Mouse (Mus musculus) B cell, adult 62 days (primary cell): ENCODE data around the gene Olfr1133. TPM values are rescaled to one million over a fixed set of nuclear protein-coding genes. Genes with fewer than 3 reads are reported as not detected.

Source experiments
- total RNA-seq: library from RNA; stranded (reverse); gene quantifications from 4 replicates; pipeline ENCODE4 v1.2.4, GENCODE M21; 2023

Olfr1133 gene
- total RNA-seq, result not detected in 4 replicates

DNA sequence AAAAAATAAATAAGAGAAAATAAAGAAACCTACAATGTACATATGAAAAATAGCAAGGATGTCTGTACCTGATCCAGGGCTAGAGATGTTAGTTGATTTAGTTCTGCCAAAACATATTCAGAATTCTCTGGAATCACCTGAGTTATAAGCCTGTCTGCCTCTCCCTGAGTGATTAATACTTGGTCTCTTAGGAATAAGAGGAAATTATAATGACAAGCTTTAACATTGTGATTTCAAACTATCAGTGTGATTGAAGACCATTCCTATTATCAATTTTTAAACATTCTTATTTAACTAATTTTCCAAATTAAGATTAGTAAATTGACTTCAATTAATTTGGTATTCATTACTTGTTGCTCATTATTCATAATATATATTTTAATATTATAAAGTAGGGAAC is at the start of gene Olfr1133:
Gene Olfr1133, minus strand, starts transcription at position 101 of the 400 bp plus-strand sequence.

DNA sequence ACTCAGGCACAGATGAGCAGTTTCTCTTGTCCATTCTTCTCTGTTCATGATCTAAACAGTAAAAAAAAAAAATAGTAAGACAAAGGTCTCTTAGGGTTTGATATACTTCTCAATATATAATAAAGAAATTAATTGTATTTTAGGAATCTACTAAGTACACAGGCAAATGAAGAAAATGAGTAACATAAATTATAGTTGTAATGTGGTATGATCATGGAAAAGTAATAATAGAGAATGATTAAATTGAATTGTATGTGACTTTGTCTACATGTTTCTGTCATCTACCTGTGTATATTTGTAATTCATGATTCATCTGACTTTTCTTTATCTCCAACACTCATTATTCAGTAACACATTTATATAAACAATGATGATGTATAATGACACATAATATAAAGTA is 46.7 kb upstream of the Olfr1133 start, which contains the start of gene Olfr1136:
Gene Olfr1136, minus strand, starts transcription at position 101 of the 400 bp plus-strand sequence.

DNA sequence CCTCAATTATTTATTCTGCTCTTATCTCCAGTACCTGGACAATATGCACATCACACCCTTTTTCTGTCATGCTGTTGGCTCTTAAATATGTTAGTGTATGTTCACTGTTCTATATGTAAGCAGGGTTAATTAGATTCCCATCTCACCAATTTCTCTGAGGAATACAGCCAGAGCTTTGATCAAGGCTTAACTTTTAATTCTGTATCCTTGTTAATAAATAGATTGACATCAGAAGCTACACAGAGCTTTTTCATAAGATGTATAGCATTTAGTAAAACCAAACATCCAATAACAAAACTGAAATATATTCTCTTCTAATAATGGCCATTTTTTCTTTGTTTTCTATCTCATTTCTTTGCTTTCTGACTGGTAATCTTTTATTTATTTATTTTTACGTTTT is 26.4 kb upstream of the Olfr1133 start, which contains the start of gene Olfr1135:
Gene Olfr1135, minus strand, starts transcription at position 101 of the 400 bp plus-strand sequence.

DNA sequence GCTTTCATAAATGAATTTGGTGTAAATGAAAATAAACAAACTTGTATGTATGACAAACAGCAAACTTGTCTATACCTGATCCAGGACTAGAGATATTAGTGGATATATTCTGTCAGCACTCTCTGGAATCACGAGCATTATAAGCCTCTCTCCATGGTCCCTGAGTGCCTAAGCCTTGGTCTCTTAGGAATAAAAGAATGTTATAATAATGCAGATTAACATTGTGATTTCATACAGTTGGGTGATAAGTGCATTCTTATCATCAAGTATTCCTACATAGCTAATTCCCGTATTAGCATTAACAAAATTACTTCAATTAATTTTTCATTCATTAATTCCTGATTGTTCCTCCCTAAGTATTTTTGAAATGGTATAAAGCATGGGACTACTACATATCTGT is 11.2 kb upstream of the Olfr1133 start, which contains the start of gene Olfr1134:
Gene Olfr1134, minus strand, starts transcription at position 101 of the 400 bp plus-strand sequence.

DNA sequence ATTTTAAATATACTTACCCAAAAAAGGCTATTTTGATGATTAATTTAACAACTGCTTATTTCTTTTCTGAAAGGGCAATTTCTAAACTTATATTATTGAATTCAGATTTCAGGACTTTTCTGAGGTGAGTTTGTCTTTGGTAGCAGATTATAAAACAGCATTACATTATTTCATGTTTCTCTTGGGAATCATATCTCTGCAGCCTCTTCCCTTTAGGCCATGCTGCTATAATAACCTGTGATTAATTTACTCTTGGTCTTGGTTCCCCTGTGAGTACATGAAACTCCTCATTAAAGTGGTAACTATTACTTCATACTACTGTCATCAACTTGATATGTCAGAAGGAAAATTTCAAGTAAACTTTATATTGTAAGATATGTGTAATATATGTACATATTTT is 9.7 kb downstream of the Olfr1133 start, which contains the start of gene Olfr1132:
Gene Olfr1132, minus strand, starts transcription at position 101 of the 400 bp plus-strand sequence.

DNA sequence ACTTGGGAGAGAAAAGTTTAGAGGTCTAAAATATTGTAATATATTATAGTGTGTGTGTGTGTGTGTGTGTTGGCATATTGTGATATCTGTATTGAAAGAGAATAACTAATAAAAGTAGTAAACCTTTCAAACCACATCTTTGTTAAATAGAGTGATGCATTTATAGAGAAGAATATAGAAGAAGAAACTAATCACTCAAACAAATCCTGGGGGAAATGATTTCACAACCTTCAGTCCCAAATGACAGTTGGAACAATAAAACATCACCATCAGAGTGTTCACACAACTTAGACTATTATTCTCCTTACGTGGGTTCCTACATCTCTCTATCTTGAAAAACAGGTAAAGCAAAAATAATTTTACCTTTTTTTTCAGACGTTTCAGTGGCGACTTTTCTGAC is 20.4 kb downstream of the Olfr1133 start, which contains the start of gene Olfr1131:
Gene Olfr1131, plus strand, starts transcription at position 301 of the 400 bp plus-strand sequence.

DNA sequence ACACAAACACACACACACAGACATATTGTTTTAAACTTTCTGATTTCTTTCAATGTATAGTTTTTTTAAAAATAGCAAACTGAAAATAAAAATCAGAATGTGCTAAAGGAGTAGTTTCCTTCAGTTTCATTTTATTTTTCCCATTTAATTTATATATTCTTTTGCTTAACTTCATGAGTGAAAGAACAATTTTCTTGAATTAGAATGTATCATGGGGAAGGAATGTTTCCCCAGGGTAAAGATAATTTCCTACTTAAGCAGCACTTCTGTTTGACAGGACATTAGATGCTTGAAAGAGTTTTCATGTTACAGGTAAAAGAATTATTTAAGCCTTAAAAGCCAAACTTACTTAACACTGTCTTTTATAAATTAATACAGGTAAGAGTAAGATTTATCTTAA is 41.3 kb downstream of the Olfr1133 start, which contains the start of gene Olfr1130:
Gene Olfr1130, plus strand, starts transcription at position 301 of the 400 bp plus-strand sequence.

Other genes starting within 250 kb of the Olfr1133 start
- gene Olfr1123, start 230.7 kb downstream of the Olfr1133 start, total RNA-seq, result not detected in 4 replicates
- not detected in 4 replicates for gene Olfr1124, start 217.1 kb downstream of the Olfr1133 start, total RNA-seq
- gene Olfr1126, start 193.4 kb downstream of the Olfr1133 start, total RNA-seq, result not detected in 4 replicates
- not detected in 4 replicates for gene Pramel7, start 150.3 kb downstream of the Olfr1133 start, total RNA-seq
- not detected in 4 replicates for gene Pramel6, start 140.8 kb downstream of the Olfr1133 start, total RNA-seq
- not detected in 4 replicates for gene Olfr153, start 115.6 kb downstream of the Olfr1133 start, total RNA-seq
- not detected in 4 replicates for gene Olfr1128, start 101.8 kb downstream of the Olfr1133 start, total RNA-seq
- not detected in 4 replicates for gene Olfr1129, start 73.5 kb downstream of the Olfr1133 start, total RNA-seq
- gene Olfr1130, start 41.2 kb downstream of the Olfr1133 start, total RNA-seq, result not detected in 4 replicates
- gene Olfr1131, start 20.3 kb downstream of the Olfr1133 start, total RNA-seq, result not detected in 4 replicates
- not detected in 4 replicates for gene Olfr1132, start 9.8 kb downstream of the Olfr1133 start, total RNA-seq
- gene Olfr1134, start 11.1 kb upstream of the Olfr1133 start, total RNA-seq, result not detected in 4 replicates
- gene Olfr1135, start 26.3 kb upstream of the Olfr1133 start, total RNA-seq, result not detected in 4 replicates
- not detected in 4 replicates for gene Olfr1136, start 46.6 kb upstream of the Olfr1133 start, total RNA-seq
- not detected in 4 replicates for gene Olfr1137, start 65.8 kb upstream of the Olfr1133 start, total RNA-seq
- gene Olfr1138, start 92.6 kb upstream of the Olfr1133 start, total RNA-seq, result not detected in 4 replicates
- gene Olfr1140, start 96.4 kb upstream of the Olfr1133 start, total RNA-seq, result not detected in 4 replicates
- gene Olfr1141, start 106.6 kb upstream of the Olfr1133 start, total RNA-seq, result not detected in 4 replicates
- not detected in 4 replicates for gene Olfr152, start 132.1 kb upstream of the Olfr1133 start, total RNA-seq
- not detected in 4 replicates for gene Olfr1143, start 153.2 kb upstream of the Olfr1133 start, total RNA-seq
- gene Olfr1145, start 162.4 kb upstream of the Olfr1133 start, total RNA-seq, result not detected in 4 replicates
- not detected in 4 replicates for gene Olfr1148, start 183.2 kb upstream of the Olfr1133 start, total RNA-seq
- not detected in 4 replicates for gene Olfr1150-ps1, start 196.6 kb upstream of the Olfr1133 start, total RNA-seq
- gene Olfr1151, start 208.5 kb upstream of the Olfr1133 start, total RNA-seq, result not detected in 4 replicates
- gene Olfr1152, start 219.1 kb upstream of the Olfr1133 start, total RNA-seq, result not detected in 4 replicates
- not detected in 4 replicates for gene Olfr1153, start 247.6 kb upstream of the Olfr1133 start, total RNA-seq